Mouse (Mus musculus) heart, embryonic 14.5 days (tissue): Measurements from ENCODE around the gene Atp6v0c. TPM values are rescaled to one million over a fixed set of nuclear protein-coding genes. Genes with fewer than 3 reads are reported as not detected.

ENCODE experiments used
- ATAC-seq: fragments of 200-750 bp; cut with Nextera tagmentation; 2 replicates; pipeline ENCODE4 v1.8.0; 2017; ENCODE audit warnings: low read depth, moderate TSS enrichment; ENCODE audit not compliant: insufficient number of reproducible peaks, insufficient read depth, low FRiP score
- H3K27ac ChIP-seq, 2 experiments: fragments of 200-500 bp in 1 of 2; fragments of 300-500 bp in 1 of 2; sonication (generic) in 1 of 2; replicated peaks in 1 of 2; 2 replicates each; pipeline ENCODE4 v1.5.1; 2012 to 2014; ENCODE audit warnings: low read depth in 2 of 2, low read length in 2 of 2, control low read depth in 1 of 2, mild to moderate bottlenecking in 1 of 2, mixed read lengths in 1 of 2; ENCODE audit not compliant: control insufficient read depth in 1 of 2, insufficient read depth in 1 of 2
- H3K27me3 ChIP-seq: fragments of 300-500 bp; sonication (generic); 2 replicates; pipeline ENCODE4 v1.6.1; 2014; ENCODE audit warnings: mild to moderate bottlenecking, low read length, control low read depth; ENCODE audit not compliant: control insufficient read depth, insufficient read depth
- H3K36me3 ChIP-seq: fragments of 300-500 bp; sonication (generic); 2 replicates; pipeline ENCODE4 v1.6.1; 2014; ENCODE audit warnings: mild to moderate bottlenecking, control low read depth, low read length, mixed read lengths; ENCODE audit not compliant: control insufficient read depth, insufficient read depth
- H3K4me1 ChIP-seq, 2 experiments: fragments of 200-500 bp in 1 of 2; fragments of 300-500 bp in 1 of 2; sonication (generic) in 1 of 2; 2 replicates each; pipeline ENCODE4 v1.6.1; 2012 to 2014; ENCODE audit warnings: low read length in 2 of 2, control low read depth in 1 of 2, mixed read lengths in 1 of 2; ENCODE audit not compliant: control insufficient read depth in 2 of 2, insufficient read depth in 2 of 2
- H3K4me2 ChIP-seq: fragments of 300-500 bp; sonication (generic); 2 replicates; pipeline ENCODE4 v1.6.1; 2014; ENCODE audit warnings: mild to moderate bottlenecking, low read length
- H3K4me3 ChIP-seq, 2 experiments: fragments of 200-500 bp in 1 of 2; fragments of 300-500 bp in 1 of 2; sonication (generic) in 1 of 2; 2 replicates each; pipeline ENCODE4 v1.5.1; 2012 to 2014; ENCODE audit warnings: low read length in 2 of 2, mild to moderate bottlenecking in 2 of 2, control low read depth in 1 of 2, low read depth in 1 of 2, moderate library complexity in 1 of 2; ENCODE audit not compliant: control insufficient read depth in 1 of 2, insufficient read depth in 1 of 2
- H3K9ac ChIP-seq: fragments of 300-500 bp; sonication (generic); 2 replicates; pipeline ENCODE4 v1.6.1; 2014; ENCODE audit warnings: mild to moderate bottlenecking, low read length
- H3K9me3 ChIP-seq: fragments of 300-500 bp; sonication (generic); 2 replicates; pipeline ENCODE4 v1.6.1; 2016; ENCODE audit warnings: low read length, control low read depth; ENCODE audit not compliant: control insufficient read depth
- WGBS: fragments of 180-500 bp; shearing (Covaris S2); extraction: QIAGEN DNeasy Blood & Tissue Kit; methylation state at CpG from one replicate; pipeline ENCODE4 v1.1.7; 2014; 5-methylcytosine and 5-hydroxymethylcytosine counted together
- polyA plus RNA-seq: library from polyadenylated mRNA; unstranded; fragments of >200 nt; fragmentation: Nextera tagmentation; extraction: Ambion mirVana; gene quantifications from 2 replicates; pipeline ENCODE4 v1.2.1, GENCODE M21; 2014

Gene Atp6v0c
- polyA plus RNA-seq, 1 experiment from 2014 or later: 616 TPM

GRCm38 (mm10) chr17:24204846-24205245 lies 35.3 kb upstream of the Atp6v0c start:
- WGBS: 8% methylated on average over 7 of the region's 7 CpGs
- H3K27ac ChIP-seq: peak overlapping the region in 1 of 2 experiments; percentile 43; a peak in 1 of 4 replicates

GRCm38 (mm10) chr17:24203611-24204534 lies 34.4 kb upstream of the Atp6v0c start:
- Histone ChIP-seq H3K4me3 (no peak overlapping the region), H3K27ac (no peak overlapping the region), H3K9me3 (no peaks in the 10 kb centered on the region), H3K9ac (no peak overlapping the region; the same call in 1 of the 2 replicates), H3K4me2 (peak overlapping the region; percentile 97), H3K27me3 (peaks cover 22% of the 10 kb centered on the region), H3K36me3 (no peaks in the 10 kb centered on the region), H3K4me1 (peaks cover 40 to 68% of the 10 kb centered on the region in 2 experiments)
- WGBS: 45% methylated on average over 3 of the region's 3 CpGs
- ATAC-seq: no peak

More at GRCm38 (mm10) chr17:24204846-24205245, 35.3 kb upstream of the Atp6v0c start:
- H3K9ac ChIP-seq: peak overlapping the region; percentile 88
- no peak for ATAC-seq
- H3K4me3 ChIP-seq: peak overlapping the region; percentile 66 to 68
- peaks cover 24% of the 10 kb centered on the region for H3K27me3 ChIP-seq
- peak overlapping the region; percentile 97 for H3K4me2 ChIP-seq
- H3K4me1 ChIP-seq: peaks cover 37 to 65% of the 10 kb centered on the region in 2 experiments
- H3K9me3 ChIP-seq: no peaks in the 10 kb centered on the region
- no peaks in the 10 kb centered on the region for H3K36me3 ChIP-seq

GRCm38 (mm10) chr17:24203068-24203467 lies 33.6 kb upstream of the Atp6v0c start:
- Histone ChIP-seq H3K36me3 (no peaks in the 10 kb centered on the region), H3K9ac (no peak overlapping the region; the same call in 1 of the 2 replicates)

GRCm38 (mm10) chr17:24201092-24201491 lies 31.6 kb upstream of the Atp6v0c start:
- H3K9ac ChIP-seq: no peak overlapping the region
- no peak overlapping the region for H3K4me2 ChIP-seq
- WGBS: 69% methylated on average over 4 of the region's 4 CpGs
- H3K4me1 ChIP-seq: peaks cover 38 to 57% of the 10 kb centered on the region in 2 experiments
- H3K27ac ChIP-seq: no peak overlapping the region
- H3K4me3 ChIP-seq: no peak overlapping the region
- H3K9me3 ChIP-seq: no peaks in the 10 kb centered on the region
- no peak for ATAC-seq
- no peaks in the 10 kb centered on the region for H3K36me3 ChIP-seq
- peaks cover 3% of the 10 kb centered on the region for H3K27me3 ChIP-seq

More at GRCm38 (mm10) chr17:24203068-24203467, 33.6 kb upstream of the Atp6v0c start:
- Histone ChIP-seq H3K4me2 (peak overlapping the region; percentile 97), H3K9me3 (no peaks in the 10 kb centered on the region), H3K27me3 (peaks cover 20% of the 10 kb centered on the region), H3K4me3 (no peak overlapping the region), H3K27ac (no peak overlapping the region), H3K4me1 (peaks cover 31 to 60% of the 10 kb centered on the region in 2 experiments)
- ATAC-seq: no peak
- WGBS: 26% methylated on average over 4 of the region's 4 CpGs

GRCm38 (mm10) chr17:24199741-24200140 lies 30.2 kb upstream of the Atp6v0c start:
- no peak for ATAC-seq
- 33% methylated on average over 4 of the region's 4 CpGs for WGBS
- Histone ChIP-seq H3K4me3 (no peak overlapping the region), H3K4me2 (no peak overlapping the region), H3K9ac (no peak overlapping the region), H3K4me1 (peaks cover 31 to 54% of the 10 kb centered on the region in 2 experiments), H3K36me3 (no peaks in the 10 kb centered on the region), H3K27me3 (no peaks in the 10 kb centered on the region), H3K27ac (no peak overlapping the region), H3K9me3 (no peaks in the 10 kb centered on the region)

- Histone ChIP-seq H3K36me3 (no peaks in the 10 kb centered on the region), H3K27me3 (no peaks in the 10 kb centered on the region), H3K4me3 (no peak overlapping the region), H3K9ac (no peak overlapping the region), H3K27ac (no peak overlapping the region), H3K4me1 (peaks cover 30 to 49% of the 10 kb centered on the region in 2 experiments), H3K9me3 (no peaks in the 10 kb centered on the region), H3K4me2 (no peak overlapping the region)
- ATAC-seq: no peak
- WGBS: 80% methylated on average over 4 of the region's 4 CpGs
These were observed 29.8 kb upstream of the Atp6v0c start for GRCm38 (mm10) chr17:24199252-24199651.

GRCm38 (mm10) chr17:24197032-24197824 lies 27.7 kb upstream of the Atp6v0c start:
- Histone ChIP-seq H3K4me2 (0 out of 2 replicates have a peak overlapping the region, but pooled peaks have one; percentile 2), H3K4me3 (no peak overlapping the region), H3K9ac (no peak overlapping the region), H3K27ac (no peak overlapping the region), H3K9me3 (no peaks in the 10 kb centered on the region), H3K27me3 (no peaks in the 10 kb centered on the region), H3K36me3 (no peaks in the 10 kb centered on the region), H3K4me1 (peaks cover 37 to 46% of the 10 kb centered on the region in 2 experiments)
- 32% methylated on average over 15 of the region's 15 CpGs for WGBS
- ATAC-seq: no peak
